Mouse (Mus musculus) ES-Bruce4 (cell line): ENCODE data around the gene Cenpl. TPM values are rescaled to one million over a fixed set of nuclear protein-coding genes. Genes with fewer than 3 reads are reported as not detected.

Experiments
- H3K27ac ChIP-seq: 2 replicates; pipeline ENCODE4 v1.5.1; 2012; ENCODE audit warnings: low read length, inconsistent platforms; ENCODE audit not compliant: insufficient read depth
- H3K27me3 ChIP-seq: 2 replicates; pipeline ENCODE4 v1.6.1; 2012; ENCODE audit warnings: mild to moderate bottlenecking, low read length, inconsistent platforms; ENCODE audit not compliant: control insufficient read depth, poor library complexity, insufficient read depth, severe bottlenecking
- H3K36me3 ChIP-seq: 2 replicates; pipeline ENCODE4 v1.6.1; 2012; ENCODE audit warnings: inconsistent platforms, mild to moderate bottlenecking, low read length, moderate library complexity; ENCODE audit not compliant: control insufficient read depth, poor library complexity, insufficient read depth, severe bottlenecking
- H3K4me1 ChIP-seq: one replicate; pipeline ENCODE4 v1.8.1; 2011; ENCODE audit warnings: low read length; ENCODE audit not compliant: control insufficient read depth, insufficient read depth
- H3K4me3 ChIP-seq: 2 replicates; pipeline ENCODE4 v1.5.1; 2011; ENCODE audit warnings: low read depth, mild to moderate bottlenecking, low read length
- H3K9ac ChIP-seq: 2 replicates; pipeline ENCODE4 v1.6.1; 2012; ENCODE audit warnings: low read depth, mild to moderate bottlenecking, inconsistent platforms; ENCODE audit not compliant: poor library complexity, severe bottlenecking
- H3K9me3 ChIP-seq: replicated peaks from 2 replicates; pipeline ENCODE4 v1.6.1; 2012; ENCODE audit warnings: mild to moderate bottlenecking, low read length, inconsistent platforms; ENCODE audit not compliant: control insufficient read depth, poor library complexity, insufficient read depth, severe bottlenecking
- CTCF ChIP-seq: IDR thresholded peaks from one replicate; pipeline ENCODE4 v1.8.1; 2011; ENCODE audit warnings: low read depth, low read length
- EP300 ChIP-seq: IDR thresholded peaks from 2 replicates; pipeline ENCODE4 v1.6.1; 2011; ENCODE audit warnings: low read depth, low read length; ENCODE audit not compliant: insufficient read depth
- POLR2A ChIP-seq: IDR thresholded peaks from one replicate; pipeline ENCODE4 v1.8.1; 2011; ENCODE audit warnings: low read length; ENCODE audit not compliant: insufficient read depth
- polyA plus RNA-seq: library from polyadenylated mRNA; stranded (reverse); fragments of >200 nt; gene quantifications from 2 replicates; pipeline ENCODE4 v1.2.4, GENCODE M21; 2011; ENCODE audit warnings: low read depth; ENCODE audit not compliant: missing spikeins, insufficient read depth, insufficient read length

Gene Cenpl
- polyA plus RNA-seq, 1 experiment = 16.4 TPM

GRCm38 (mm10) chr1:161109216-161109615 lies 38.7 kb downstream of the Cenpl start:
- Histone ChIP-seq H3K9ac (no peak overlapping the region), H3K4me3 (no peak overlapping the region), H3K36me3 (no peaks in the 10 kb centered on the region; the same call in 1 of the 2 replicates), H3K4me1 (no peaks in the 10 kb centered on the region), H3K27me3 (no peaks in the 10 kb centered on the region), H3K9me3 (no peaks in the 10 kb centered on the region), H3K27ac (no peak overlapping the region)
- TF ChIP-seq POLR2A (no peak), CTCF (no peak), EP300 (no peak)

GRCm38 (mm10) chr1:161114591-161114990 lies 44.1 kb downstream of the Cenpl start:
- H3K27ac ChIP-seq = no peak overlapping the region
- no peak overlapping the region for H3K9ac ChIP-seq
- TF ChIP-seq CTCF = no peak
- no peak for TF ChIP-seq EP300
- no peak for TF ChIP-seq POLR2A
- H3K27me3 ChIP-seq = no peaks in the 10 kb centered on the region
- H3K36me3 ChIP-seq = no peaks in the 10 kb centered on the region
- H3K4me3 ChIP-seq = no peak overlapping the region
- no peaks in the 10 kb centered on the region for H3K4me1 ChIP-seq
- H3K9me3 ChIP-seq = no peaks in the 10 kb centered on the region

- no peaks in the 10 kb centered on the region for H3K36me3 ChIP-seq
- no peak overlapping the region for H3K27ac ChIP-seq
- no peaks in the 10 kb centered on the region for H3K9me3 ChIP-seq
- no peak for TF ChIP-seq POLR2A
- TF ChIP-seq EP300 = no peak
- TF ChIP-seq CTCF = no peak
- no peaks in the 10 kb centered on the region for H3K27me3 ChIP-seq
- no peaks in the 10 kb centered on the region for H3K4me1 ChIP-seq
- H3K9ac ChIP-seq = no peak overlapping the region
- no peak overlapping the region for H3K4me3 ChIP-seq
Measured at GRCm38 (mm10) chr1:161122661-161123418, 52.3 kb downstream of the Cenpl start.

- H3K9me3 ChIP-seq = no peaks in the 10 kb centered on the region
- H3K9ac ChIP-seq = no peak overlapping the region
- H3K4me1 ChIP-seq = no peaks in the 10 kb centered on the region
- H3K27ac ChIP-seq = no peak overlapping the region
- no peak overlapping the region for H3K4me3 ChIP-seq
- H3K27me3 ChIP-seq = no peaks in the 10 kb centered on the region
- TF ChIP-seq POLR2A = no peak
- TF ChIP-seq EP300 = no peak
- TF ChIP-seq CTCF = no peak
- no peaks in the 10 kb centered on the region for H3K36me3 ChIP-seq
Measured at GRCm38 (mm10) chr1:161126461-161126860, 55.9 kb downstream of the Cenpl start.

GRCm38 (mm10) chr1:161130726-161131664 lies 60.5 kb downstream of the Cenpl start, which contains the start of gene Klhl20:
Gene Klhl20 (minus strand): TSS chr1:161131511.
- H3K9ac ChIP-seq = peak within 1 kb of the TSS; percentile 77
- H3K27ac ChIP-seq = 0 out of 2 replicates have a peak within 1 kb of the TSS, but pooled peaks have one; percentile 42
- no peaks in the 10 kb centered on the region for H3K27me3 ChIP-seq
- H3K4me1 ChIP-seq = no peaks in the 10 kb centered on the region
- TF ChIP-seq EP300 (0 out of 2 replicates have a peak, but pooled peaks have one; percentile 65), POLR2A (peak; percentile 86), CTCF (no peak)
- no peaks in the 10 kb centered on the region for H3K36me3 ChIP-seq
- peak within 1 kb of the TSS; percentile 94 for H3K4me3 ChIP-seq
- no peaks in the 10 kb centered on the region for H3K9me3 ChIP-seq

Other genes with a start within 250 kb of the Cenpl start
- 33.1 and 36.9 TPM in 2 replicates for gene Rc3h1, start 164.3 kb upstream of the Cenpl start, polyA plus RNA-seq
- gene Serpinc1, start 92.1 kb upstream of the Cenpl start, polyA plus RNA-seq = 0.75 and 1.1 TPM in 2 replicates
- 13.8 and 15.5 TPM in 2 replicates for gene Zbtb37, start 35.9 kb upstream of the Cenpl start, polyA plus RNA-seq
- gene Dars2, start 55 bp upstream of the Cenpl start, polyA plus RNA-seq = 45.4 and 46.1 TPM in 2 replicates
- 16.3 and 17.1 TPM in 2 replicates for gene Klhl20, start 60.8 kb downstream of the Cenpl start, polyA plus RNA-seq
- 3.1 and 3.3 TPM in 2 replicates for gene Ankrd45, start 72.0 kb downstream of the Cenpl start, polyA plus RNA-seq
- gene Tex50, start 88.6 kb downstream of the Cenpl start, polyA plus RNA-seq = 0.64 TPM in 1 of 2 replicates, not detected in the other
- gene Prdx6, start 180.5 kb downstream of the Cenpl start, polyA plus RNA-seq = 326 and 342 TPM in 2 replicates